Mouse (Mus musculus): Measurements from ENCODE around the gene Tenm3. TPM values are rescaled to one million over a fixed set of nuclear protein-coding genes. Genes with fewer than 3 reads are reported as not detected.

Tenm3 gene
- polyA plus RNA-seq, 2 experiments = 2.2 to 3.1 TPM

DNA sequence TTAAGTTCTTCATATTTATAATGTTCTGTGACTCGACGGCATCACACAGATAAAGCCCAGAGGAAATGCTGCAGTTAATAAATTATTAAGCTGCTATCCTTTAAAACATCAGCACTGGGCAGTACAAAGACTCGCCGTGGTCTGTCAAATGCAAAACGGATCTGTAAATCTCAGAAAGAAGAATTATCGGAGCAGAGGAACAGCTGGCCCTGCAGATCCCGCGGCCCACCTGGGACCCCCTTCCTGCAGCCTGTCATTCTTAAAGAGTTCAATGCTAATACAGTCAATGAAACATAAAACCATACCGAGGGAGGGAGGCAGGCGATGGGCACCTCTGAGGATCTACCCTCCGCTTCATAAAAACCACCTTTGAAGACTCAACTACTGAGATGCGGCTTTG is 232.6 kb downstream of the Tenm3 start:
- H3K9ac ChIP-seq (replicated peaks) = no peak overlapping the region
- 70% methylated on average over 12 of the region's 12 CpGs for WGBS (ENCODE audit: insufficient replicate concordance)

DNA sequence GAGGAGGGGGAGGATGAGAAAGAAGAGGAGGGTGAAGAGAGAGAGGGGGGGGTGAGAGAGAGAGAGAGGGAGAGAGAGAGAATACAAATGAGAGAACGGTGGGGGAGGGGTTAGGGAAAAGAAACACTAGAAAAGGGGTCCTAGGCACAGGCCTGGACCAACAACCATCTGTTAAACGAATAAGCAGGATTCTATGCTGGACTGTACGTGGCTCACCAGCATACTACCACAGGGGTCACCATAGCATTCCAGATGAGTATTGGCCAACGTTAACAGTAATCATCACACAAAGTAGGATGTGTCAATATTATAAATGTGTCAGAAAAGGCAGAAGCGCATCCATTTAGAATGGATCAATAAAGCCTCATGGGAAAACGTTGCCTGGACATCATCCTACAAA is 233.4 kb downstream of the Tenm3 start:
- no peaks in the 10 kb centered on the region for H3K4me1 ChIP-seq (replicated peaks; ENCODE audit: control insufficient read depth in 2 of 2, insufficient read depth in 2 of 2, low read length in 1 of 2)
- no peak overlapping the region for H3K27ac ChIP-seq
- ATAC-seq (ENCODE audit: insufficient read depth) (no peak), DNase-seq (ENCODE audit: low read depth in 3 of 3, low spot score in 3 of 3) (no peak)
- H3K36me3 ChIP-seq (replicated peaks; ENCODE audit: control insufficient read depth, insufficient read depth, low read depth) = no peaks in the 10 kb centered on the region
- H3K9me3 ChIP-seq (ENCODE audit: control insufficient read depth, low read length) = no peaks in the 10 kb centered on the region
- 46% methylated on average over 6 of the region's 6 CpGs for WGBS (ENCODE audit: insufficient replicate concordance)
- TF ChIP-seq EP300 (IDR thresholded peaks at IDR 0.05; ENCODE audit: low read depth) (no peak), CTCF (IDR thresholded peaks at IDR 0.05; ENCODE audit: low read depth) (no peak)
- H3K4me3 ChIP-seq (ENCODE audit: insufficient read depth in 1 of 2, low read depth in 2 of 2, low read length in 2 of 2) = no peak overlapping the region
- H3K4me2 ChIP-seq (ENCODE audit: low read depth) = no peak overlapping the region
- no peaks in the 10 kb centered on the region for H3K27me3 ChIP-seq (ENCODE audit: control insufficient read depth, insufficient read depth, low read length)
- H3K9ac ChIP-seq (replicated peaks) = no peak overlapping the region

More for the DNA sequence above, 232.6 kb downstream of the Tenm3 start:
- TF ChIP-seq EP300 (IDR thresholded peaks at IDR 0.05; ENCODE audit: low read depth) (no peak), CTCF (IDR thresholded peaks at IDR 0.05; ENCODE audit: low read depth) (no peak)
- Histone ChIP-seq H3K27me3 (ENCODE audit: control insufficient read depth, insufficient read depth, low read length) (no peaks in the 10 kb centered on the region), H3K9me3 (ENCODE audit: control insufficient read depth, low read length) (no peaks in the 10 kb centered on the region), H3K36me3 (replicated peaks; ENCODE audit: control insufficient read depth, insufficient read depth, low read depth) (no peaks in the 10 kb centered on the region), H3K27ac (no peak overlapping the region), H3K4me3 (ENCODE audit: insufficient read depth in 1 of 2, low read depth in 2 of 2, low read length in 2 of 2) (no peak overlapping the region), H3K4me2 (ENCODE audit: low read depth) (no peak overlapping the region), H3K4me1 (replicated peaks; ENCODE audit: control insufficient read depth in 2 of 2, insufficient read depth in 2 of 2, low read length in 1 of 2) (no peaks in the 10 kb centered on the region)
- ATAC-seq (ENCODE audit: insufficient read depth) = no peak
- DNase-seq (ENCODE audit: low read depth in 3 of 3, low spot score in 3 of 3) = no peak

DNA sequence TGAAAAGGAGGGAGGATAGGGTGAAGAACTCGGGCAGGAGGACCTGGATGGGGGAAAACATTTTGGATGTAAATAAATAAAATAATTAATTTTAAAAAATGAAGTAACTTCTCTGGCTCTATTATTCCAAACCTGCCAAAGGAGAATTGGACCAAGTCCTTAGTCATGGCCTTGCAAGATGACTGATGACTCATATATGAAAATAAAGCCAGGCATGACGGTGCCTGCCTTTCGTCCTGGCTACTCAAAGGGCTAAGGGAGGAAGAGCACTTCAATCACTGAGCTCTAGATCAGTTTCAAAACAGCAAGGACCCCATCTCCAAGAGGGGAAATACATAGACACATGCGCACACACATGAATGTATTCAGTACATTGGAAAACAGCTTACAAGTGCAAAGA is 234.1 kb downstream of the Tenm3 start:
- DNase-seq (ENCODE audit: low read depth in 3 of 3, low spot score in 3 of 3) (no peak), ATAC-seq (ENCODE audit: insufficient read depth) (no peak)
- Histone ChIP-seq H3K27me3 (ENCODE audit: control insufficient read depth, insufficient read depth, low read length) (no peaks in the 10 kb centered on the region), H3K9ac (replicated peaks) (no peak overlapping the region), H3K9me3 (ENCODE audit: control insufficient read depth, low read length) (no peaks in the 10 kb centered on the region), H3K4me2 (ENCODE audit: low read depth) (no peak overlapping the region), H3K4me1 (replicated peaks; ENCODE audit: control insufficient read depth in 2 of 2, insufficient read depth in 2 of 2, low read length in 1 of 2) (no peaks in the 10 kb centered on the region), H3K4me3 (ENCODE audit: insufficient read depth in 1 of 2, low read depth in 2 of 2, low read length in 2 of 2) (no peak overlapping the region), H3K36me3 (replicated peaks; ENCODE audit: control insufficient read depth, insufficient read depth, low read depth) (no peaks in the 10 kb centered on the region), H3K27ac (no peak overlapping the region)
- WGBS (ENCODE audit: insufficient replicate concordance) = 57% methylated on average over 4 of the region's 4 CpGs
- TF ChIP-seq CTCF (IDR thresholded peaks at IDR 0.05; ENCODE audit: low read depth) (no peak), EP300 (IDR thresholded peaks at IDR 0.05; ENCODE audit: low read depth) (no peak)

DNA sequence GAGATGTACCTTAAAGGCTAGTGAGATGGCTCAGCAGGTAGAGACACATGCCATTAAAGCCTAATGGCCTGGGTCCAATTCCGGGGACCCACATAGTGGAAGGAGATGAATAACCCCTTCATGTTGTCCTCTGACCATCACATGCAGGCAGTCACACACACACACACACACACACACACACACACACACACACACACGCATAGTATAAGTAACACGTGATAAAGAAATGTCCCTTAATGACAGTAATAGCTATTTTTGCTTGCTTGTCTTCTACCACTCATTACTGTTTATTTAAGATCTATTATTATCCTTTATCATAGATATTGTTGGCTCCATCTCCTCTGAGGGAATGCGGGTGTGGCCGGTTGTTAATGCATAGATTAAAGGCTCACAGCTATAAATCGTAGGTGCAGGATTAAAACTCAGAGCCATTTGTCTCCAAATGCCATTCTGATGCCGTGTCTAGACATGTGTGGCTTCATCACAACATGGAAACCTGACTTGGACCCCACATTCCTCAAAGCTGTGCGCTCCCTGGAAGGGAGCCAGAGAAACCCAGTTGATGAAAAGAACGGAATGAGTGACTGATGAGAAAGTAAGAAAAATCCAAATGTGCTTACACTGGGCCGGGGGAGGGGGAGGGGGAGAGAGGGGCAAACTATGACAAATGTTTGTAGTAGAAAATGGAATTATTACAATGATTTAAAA is 239.4 kb downstream of the Tenm3 start:
- no peak overlapping the region for H3K4me2 ChIP-seq (ENCODE audit: low read depth)
- 67% methylated on average over 10 of the region's 10 CpGs for WGBS (ENCODE audit: insufficient replicate concordance)
- DNase-seq (ENCODE audit: low read depth in 3 of 3, low spot score in 3 of 3) (no peak), ATAC-seq (ENCODE audit: insufficient read depth) (no peak)
- H3K9me3 ChIP-seq (ENCODE audit: control insufficient read depth, low read length) = no peaks in the 10 kb centered on the region
- no peaks in the 10 kb centered on the region for H3K36me3 ChIP-seq (replicated peaks; ENCODE audit: control insufficient read depth, insufficient read depth, low read depth)
- H3K4me3 ChIP-seq (ENCODE audit: insufficient read depth in 1 of 2, low read depth in 2 of 2, low read length in 2 of 2) = no peak overlapping the region
- TF ChIP-seq EP300 (IDR thresholded peaks at IDR 0.05; ENCODE audit: low read depth) (no peak), CTCF (IDR thresholded peaks at IDR 0.05; ENCODE audit: low read depth) (no peak)
- H3K4me1 ChIP-seq (replicated peaks; ENCODE audit: control insufficient read depth in 2 of 2, insufficient read depth in 2 of 2, low read length in 1 of 2) = peaks cover 0 to 3% of the 10 kb centered on the region in 2 experiments; a peak in 1 of 4 replicates
- H3K9ac ChIP-seq (replicated peaks) = no peak overlapping the region
- no peaks in the 10 kb centered on the region for H3K27me3 ChIP-seq (ENCODE audit: control insufficient read depth, insufficient read depth, low read length)
- no peak overlapping the region for H3K27ac ChIP-seq

DNA sequence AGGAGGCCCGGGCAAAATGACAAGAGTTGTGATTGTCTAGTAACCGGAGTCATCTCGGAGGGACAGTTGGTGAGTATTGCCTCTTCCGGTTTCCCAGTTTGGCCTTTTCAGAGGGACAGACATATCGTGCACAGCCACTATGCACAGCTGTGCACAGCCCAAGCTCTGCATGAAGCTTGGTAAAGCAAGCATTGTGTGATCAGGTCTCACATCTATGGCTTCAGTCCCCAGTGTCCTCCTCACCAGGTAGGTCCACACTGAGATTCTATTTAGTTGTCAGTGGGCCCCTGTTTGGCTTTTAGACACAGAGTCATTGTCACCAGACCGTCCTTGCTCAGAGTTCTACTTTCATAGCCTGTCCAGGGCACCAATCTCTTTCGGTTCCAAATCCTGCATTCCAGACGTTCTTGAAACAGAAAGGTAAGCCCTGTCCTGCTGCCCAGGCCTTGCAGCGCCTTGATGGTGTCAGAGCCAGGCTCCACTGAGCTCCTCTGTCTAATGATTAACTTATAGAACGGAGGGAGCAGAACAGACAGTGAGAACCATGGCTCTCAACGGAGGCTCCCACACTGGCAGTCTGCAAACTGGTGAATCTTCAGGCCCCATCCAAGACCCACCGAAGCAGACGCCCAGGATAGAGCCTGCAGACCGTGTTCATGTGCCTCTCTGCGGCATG is 240.4 kb downstream of the Tenm3 start:
- TF ChIP-seq EP300 (IDR thresholded peaks at IDR 0.05; ENCODE audit: low read depth) = no peak
- no peak for TF ChIP-seq CTCF (IDR thresholded peaks at IDR 0.05; ENCODE audit: low read depth)
- WGBS (ENCODE audit: insufficient replicate concordance) = 64% methylated on average over 15 of the region's 15 CpGs
- no peak overlapping the region for H3K4me3 ChIP-seq (ENCODE audit: insufficient read depth in 1 of 2, low read depth in 2 of 2, low read length in 2 of 2)
- no peaks in the 10 kb centered on the region for H3K9me3 ChIP-seq (ENCODE audit: control insufficient read depth, low read length)
- H3K4me1 ChIP-seq (replicated peaks; ENCODE audit: control insufficient read depth in 2 of 2, insufficient read depth in 2 of 2, low read length in 1 of 2) = peaks cover 0 to 5% of the 10 kb centered on the region in 2 experiments; a peak in 2 of 4 replicates
- DNase-seq (ENCODE audit: low read depth in 3 of 3, low spot score in 3 of 3) (peak in 1 of 3 experiments; percentile 1), ATAC-seq (ENCODE audit: insufficient read depth) (peak; percentile 56; the same call in 1 of the 2 replicates)
- H3K27me3 ChIP-seq (ENCODE audit: control insufficient read depth, insufficient read depth, low read length) = no peaks in the 10 kb centered on the region
- no peak overlapping the region for H3K4me2 ChIP-seq (ENCODE audit: low read depth)
- no peak overlapping the region for H3K9ac ChIP-seq (replicated peaks)
- no peaks in the 10 kb centered on the region for H3K36me3 ChIP-seq (replicated peaks; ENCODE audit: control insufficient read depth, insufficient read depth, low read depth)
- H3K27ac ChIP-seq = no peak overlapping the region
